Mouse (Mus musculus): ENCODE data around the gene Fyb. TPM values are rescaled to one million over a fixed set of nuclear protein-coding genes. Genes with fewer than 3 reads are reported as not detected.

Fyb gene
- polyA plus RNA-seq, 1 experiment from 2014 or later, result 7.9 TPM

DNA sequence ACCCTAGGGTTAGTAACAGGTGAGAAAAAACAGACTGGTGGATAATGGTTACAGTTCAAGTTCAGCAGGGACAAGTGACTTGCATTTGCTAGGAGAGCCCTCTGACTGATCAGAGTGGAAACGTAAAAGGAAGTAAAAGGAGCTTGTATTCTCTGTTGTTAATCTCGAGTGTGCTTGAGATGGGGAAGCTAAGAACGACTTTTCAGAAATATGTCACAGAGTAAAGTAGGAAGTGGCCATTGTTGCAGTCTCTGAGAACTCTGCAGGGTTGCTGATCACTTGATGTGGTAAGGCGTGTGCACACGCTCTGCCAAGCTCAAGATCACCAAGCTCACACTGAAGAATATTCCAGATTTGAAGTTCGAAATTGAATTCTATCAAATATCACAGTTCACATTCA is 78.7 kb downstream of the Fyb start:
- no peaks in the 10 kb centered on the region for H3K27me3 ChIP-seq (ENCODE audit: control insufficient read depth, insufficient read depth, low read depth, low read length)
- H3K4me2 ChIP-seq (ENCODE audit: low read depth, low read length), result no peak overlapping the region
- 44% methylated on average over 6 of the region's 6 CpGs for WGBS
- no peaks in the 10 kb centered on the region for H3K9me3 ChIP-seq (ENCODE audit: control insufficient read depth, low read length)
- H3K36me3 ChIP-seq (ENCODE audit: control insufficient read depth, insufficient read depth, low read length), result no peaks in the 10 kb centered on the region
- H3K27ac ChIP-seq (ENCODE audit: low read length), result no peak overlapping the region
- no peak overlapping the region for H3K4me3 ChIP-seq (ENCODE audit: low read length)
- no peaks in the 10 kb centered on the region for H3K4me1 ChIP-seq (replicated peaks; ENCODE audit: control insufficient read depth, insufficient read depth, low read length)
- ATAC-seq (ENCODE audit: low read depth), result peak; percentile 54; the same call in 1 of the 2 replicates
- no peak overlapping the region for H3K9ac ChIP-seq (ENCODE audit: low read length)

DNA sequence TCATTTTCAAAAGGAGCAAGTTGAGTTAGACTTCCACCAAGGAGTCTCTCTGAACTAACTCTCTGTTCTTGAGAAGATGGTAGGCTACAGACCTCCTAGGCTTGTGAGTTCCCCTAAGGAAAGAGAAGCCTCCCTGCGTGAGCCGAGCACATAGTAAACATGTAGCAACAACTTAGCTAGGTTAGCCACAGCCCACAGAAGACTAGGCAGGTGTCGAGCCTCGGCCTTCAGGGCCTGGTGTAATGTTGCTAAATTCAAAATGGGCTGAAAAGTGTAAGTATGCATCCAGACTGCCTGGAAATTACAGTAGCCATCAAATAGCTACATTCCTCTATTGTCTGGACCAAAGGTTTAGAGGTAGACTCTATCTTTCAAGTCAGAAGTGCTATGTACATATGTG is 79.3 kb downstream of the Fyb start:
- no peaks in the 10 kb centered on the region for H3K9me3 ChIP-seq (ENCODE audit: control insufficient read depth, low read length)
- no peaks in the 10 kb centered on the region for H3K36me3 ChIP-seq (ENCODE audit: control insufficient read depth, insufficient read depth, low read length)
- no peak overlapping the region for H3K27ac ChIP-seq (ENCODE audit: low read length)
- H3K4me1 ChIP-seq (replicated peaks; ENCODE audit: control insufficient read depth, insufficient read depth, low read length), result no peaks in the 10 kb centered on the region
- H3K9ac ChIP-seq (ENCODE audit: low read length), result no peak overlapping the region
- H3K4me2 ChIP-seq (ENCODE audit: low read depth, low read length), result no peak overlapping the region
- H3K27me3 ChIP-seq (ENCODE audit: control insufficient read depth, insufficient read depth, low read depth, low read length), result no peaks in the 10 kb centered on the region
- no peak for ATAC-seq (ENCODE audit: low read depth)
- 72% methylated on average over 4 of the region's 4 CpGs for WGBS
- no peak overlapping the region for H3K4me3 ChIP-seq (ENCODE audit: low read length)

DNA sequence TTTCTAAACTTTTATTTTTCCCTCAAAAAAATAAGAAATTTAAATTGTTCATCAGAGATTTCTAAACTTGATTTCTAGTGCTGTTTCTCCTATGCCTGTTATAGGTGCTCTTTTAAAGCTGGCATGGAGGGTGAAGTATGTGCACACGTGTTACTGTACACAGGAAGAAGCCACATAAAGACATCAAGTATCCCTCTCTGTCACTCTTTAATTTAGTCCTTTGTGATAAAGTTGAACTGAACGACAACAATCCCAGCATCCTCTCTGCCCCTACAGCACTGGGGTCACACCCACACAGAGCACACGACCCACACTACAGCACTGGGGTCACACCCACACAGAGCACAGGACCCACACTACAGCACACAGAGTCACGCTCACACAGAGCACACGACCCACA is 88.0 kb downstream of the Fyb start:
- H3K9ac ChIP-seq (ENCODE audit: low read length), result no peak overlapping the region
- H3K27ac ChIP-seq (ENCODE audit: low read length), result no peak overlapping the region
- H3K27me3 ChIP-seq (ENCODE audit: control insufficient read depth, insufficient read depth, low read depth, low read length), result no peaks in the 10 kb centered on the region
- WGBS, result 68% methylated on average over 5 of the region's 5 CpGs
- no peaks in the 10 kb centered on the region for H3K4me1 ChIP-seq (replicated peaks; ENCODE audit: control insufficient read depth, insufficient read depth, low read length)
- H3K4me2 ChIP-seq (ENCODE audit: low read depth, low read length), result no peak overlapping the region
- no peaks in the 10 kb centered on the region for H3K36me3 ChIP-seq (ENCODE audit: control insufficient read depth, insufficient read depth, low read length)
- H3K4me3 ChIP-seq (ENCODE audit: low read length), result no peak overlapping the region
- no peaks in the 10 kb centered on the region for H3K9me3 ChIP-seq (ENCODE audit: control insufficient read depth, low read length)
- ATAC-seq (ENCODE audit: low read depth), result no peak

DNA sequence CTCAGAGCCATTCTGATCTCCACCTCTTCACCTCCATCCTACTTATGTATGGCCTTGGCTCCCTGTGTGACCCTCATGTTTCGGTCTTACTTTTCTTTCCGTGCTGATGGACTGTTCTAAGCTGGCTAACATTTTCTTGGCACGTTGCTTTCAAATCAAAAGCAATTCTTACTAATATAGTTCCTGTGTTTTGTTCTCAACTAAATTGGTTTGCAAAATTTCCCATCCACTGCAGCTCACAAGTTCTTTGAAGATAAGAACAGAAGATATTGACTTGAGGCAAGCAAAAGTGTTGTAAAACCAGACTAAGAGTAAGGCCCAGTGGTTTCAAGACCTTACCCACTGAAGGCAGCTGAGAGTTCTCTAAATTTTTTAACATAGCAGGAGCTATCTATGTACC is 90.2 kb downstream of the Fyb start:
- no peaks in the 10 kb centered on the region for H3K36me3 ChIP-seq (ENCODE audit: control insufficient read depth, insufficient read depth, low read length)
- H3K27me3 ChIP-seq (ENCODE audit: control insufficient read depth, insufficient read depth, low read depth, low read length), result no peaks in the 10 kb centered on the region
- H3K4me2 ChIP-seq (ENCODE audit: low read depth, low read length), result no peak overlapping the region
- WGBS, result 62% methylated on average over 3 of the region's 3 CpGs
- no peak overlapping the region for H3K4me3 ChIP-seq (ENCODE audit: low read length)
- ATAC-seq (ENCODE audit: low read depth), result no peak
- H3K4me1 ChIP-seq (replicated peaks; ENCODE audit: control insufficient read depth, insufficient read depth, low read length), result no peaks in the 10 kb centered on the region
- H3K9me3 ChIP-seq (ENCODE audit: control insufficient read depth, low read length), result no peaks in the 10 kb centered on the region
- H3K9ac ChIP-seq (ENCODE audit: low read length), result no peak overlapping the region
- H3K27ac ChIP-seq (ENCODE audit: low read length), result no peak overlapping the region

- Histone ChIP-seq H3K4me3 (ENCODE audit: low read length) (no peak overlapping the region), H3K4me2 (ENCODE audit: low read depth, low read length) (no peak overlapping the region), H3K4me1 (replicated peaks; ENCODE audit: control insufficient read depth, insufficient read depth, low read length) (no peaks in the 10 kb centered on the region), H3K36me3 (ENCODE audit: control insufficient read depth, insufficient read depth, low read length) (no peaks in the 10 kb centered on the region), H3K27me3 (ENCODE audit: control insufficient read depth, insufficient read depth, low read depth, low read length) (no peaks in the 10 kb centered on the region), H3K9ac (ENCODE audit: low read length) (no peak overlapping the region), H3K9me3 (ENCODE audit: control insufficient read depth, low read length) (no peaks in the 10 kb centered on the region), H3K27ac (ENCODE audit: low read length) (no peak overlapping the region)
- 35% methylated on average over 5 of the region's 5 CpGs for WGBS
- peak; percentile 45; the same call in 1 of the 2 replicates for ATAC-seq (ENCODE audit: low read depth)
These were observed 93.9 kb downstream of the Fyb start for GRCm38 (mm10) chr15:6616382-6617149.

DNA sequence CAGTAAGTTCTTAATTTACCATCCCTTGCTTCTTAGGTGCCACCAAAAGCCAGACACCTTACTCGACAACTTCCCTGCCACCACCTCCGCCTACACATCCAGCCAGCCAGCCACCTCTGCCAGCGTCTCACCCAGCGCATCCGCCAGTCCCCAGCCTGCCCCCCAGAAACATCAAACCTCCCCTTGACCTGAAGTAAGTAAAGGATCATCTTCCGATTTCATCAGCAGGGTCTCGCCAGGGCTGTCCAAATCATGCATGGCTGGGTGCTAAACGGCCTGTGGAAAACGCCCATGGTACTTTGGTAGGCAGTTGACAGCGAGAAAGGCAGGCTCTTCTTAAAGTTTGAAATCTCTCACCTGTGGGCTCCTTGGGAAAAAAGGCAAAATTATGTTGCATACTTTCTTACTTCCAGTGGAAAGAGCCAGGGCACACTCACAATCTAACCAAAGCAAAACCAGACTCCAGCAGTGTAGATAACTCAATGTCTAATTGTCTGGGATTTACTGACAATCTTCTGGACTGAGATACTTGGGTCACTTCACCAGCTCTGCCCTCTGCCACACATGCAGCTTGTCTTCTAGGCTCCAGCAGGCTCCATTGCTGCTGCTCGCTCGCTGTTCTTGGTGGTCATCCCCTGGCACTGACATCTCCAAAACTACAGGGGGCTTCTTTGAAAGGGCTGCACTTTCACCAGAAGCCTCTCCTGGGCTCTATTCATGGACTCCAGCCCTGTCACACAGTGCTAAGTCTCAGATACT is 97.1 kb downstream of the Fyb start:
- H3K27me3 ChIP-seq (ENCODE audit: control insufficient read depth, insufficient read depth, low read depth, low read length), result no peaks in the 10 kb centered on the region
- ATAC-seq (ENCODE audit: low read depth), result no peak

DNA sequence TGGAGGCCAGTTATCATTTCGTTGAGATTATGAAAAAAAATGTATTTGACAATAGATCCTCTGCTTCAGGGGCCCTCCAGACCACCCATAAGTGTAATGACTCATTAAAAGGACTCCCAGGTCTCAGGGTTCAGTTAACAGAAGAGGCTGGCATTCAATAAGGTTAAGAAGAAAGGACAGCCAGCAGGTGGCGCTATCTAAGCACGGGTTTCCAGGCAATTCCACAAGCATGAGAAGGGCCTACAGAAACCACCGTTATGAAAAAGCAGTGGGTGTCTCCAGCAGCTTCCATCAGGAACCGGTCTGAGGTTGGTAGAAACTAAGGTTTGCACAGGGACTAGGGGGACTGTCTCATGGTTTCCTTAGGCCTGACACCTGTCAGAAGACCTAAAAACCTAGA is 99.9 kb downstream of the Fyb start:
- Histone ChIP-seq H3K4me1 (replicated peaks; ENCODE audit: control insufficient read depth, insufficient read depth, low read length) (peaks cover 10% of the 10 kb centered on the region), H3K4me3 (ENCODE audit: low read length) (no peak overlapping the region)
- peak; percentile 53 for ATAC-seq (ENCODE audit: low read depth)

More for the DNA sequence above, 97.1 kb downstream of the Fyb start:
- Histone ChIP-seq H3K36me3 (ENCODE audit: control insufficient read depth, insufficient read depth, low read length) (no peaks in the 10 kb centered on the region), H3K9ac (ENCODE audit: low read length) (no peak overlapping the region), H3K27ac (ENCODE audit: low read length) (no peak overlapping the region), H3K4me1 (replicated peaks; ENCODE audit: control insufficient read depth, insufficient read depth, low read length) (peaks cover 2% of the 10 kb centered on the region; the same call in 1 of the 2 replicates), H3K9me3 (ENCODE audit: control insufficient read depth, low read length) (no peaks in the 10 kb centered on the region), H3K4me2 (ENCODE audit: low read depth, low read length) (no peak overlapping the region), H3K4me3 (ENCODE audit: low read length) (no peak overlapping the region)
- 84% methylated on average over 12 of the region's 12 CpGs for WGBS

DNA sequence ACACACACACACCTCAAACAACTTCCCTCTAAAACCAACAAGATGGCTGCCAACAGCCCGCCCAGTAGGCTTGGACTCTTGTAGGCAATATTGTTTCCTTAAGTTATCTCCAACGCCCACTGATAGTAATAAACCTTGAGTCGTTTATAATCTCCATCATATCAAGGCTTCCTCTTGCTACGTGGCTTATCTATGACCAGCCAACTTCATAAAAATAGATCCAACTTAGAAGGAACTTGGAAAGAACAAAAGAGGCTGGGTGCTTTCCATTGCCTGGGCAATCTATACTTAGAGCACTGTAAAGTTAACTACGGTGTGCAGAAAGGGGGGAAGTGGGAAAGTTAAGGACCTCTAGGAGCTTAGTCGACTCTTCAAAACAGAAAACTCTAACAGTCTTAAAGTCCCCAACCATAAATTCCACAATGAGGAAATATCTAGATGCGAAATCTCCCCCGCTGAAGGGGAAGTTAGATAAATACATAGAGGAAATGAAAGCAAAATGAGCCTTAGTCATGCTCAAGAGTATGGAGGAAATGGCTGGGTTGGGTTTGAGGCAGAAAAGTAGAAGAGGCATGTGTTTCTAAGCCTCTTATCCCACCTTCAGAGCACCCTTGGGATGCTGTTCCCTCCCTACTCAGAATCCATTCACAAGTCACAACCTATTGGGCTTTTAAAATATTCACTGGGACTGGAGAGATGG is 101.0 kb downstream of the Fyb start:
- no peaks in the 10 kb centered on the region for H3K36me3 ChIP-seq (ENCODE audit: control insufficient read depth, insufficient read depth, low read length)
- H3K4me1 ChIP-seq (replicated peaks; ENCODE audit: control insufficient read depth, insufficient read depth, low read length), result peaks cover 10% of the 10 kb centered on the region
- 73% methylated on average over 8 of the region's 8 CpGs for WGBS
- H3K4me3 ChIP-seq (ENCODE audit: low read length), result no peak overlapping the region
- ATAC-seq (ENCODE audit: low read depth), result no peak
- H3K27ac ChIP-seq (ENCODE audit: low read length), result no peak overlapping the region
- H3K4me2 ChIP-seq (ENCODE audit: low read depth, low read length), result no peak overlapping the region
- no peaks in the 10 kb centered on the region for H3K9me3 ChIP-seq (ENCODE audit: control insufficient read depth, low read length)
- no peak overlapping the region for H3K9ac ChIP-seq (ENCODE audit: low read length)
- H3K27me3 ChIP-seq (ENCODE audit: control insufficient read depth, insufficient read depth, low read depth, low read length), result no peaks in the 10 kb centered on the region

More for the DNA sequence above, 99.9 kb downstream of the Fyb start:
- H3K4me2 ChIP-seq (ENCODE audit: low read depth, low read length), result no peak overlapping the region
- no peak overlapping the region for H3K9ac ChIP-seq (ENCODE audit: low read length)
- H3K36me3 ChIP-seq (ENCODE audit: control insufficient read depth, insufficient read depth, low read length), result no peaks in the 10 kb centered on the region
- no peak overlapping the region for H3K27ac ChIP-seq (ENCODE audit: low read length)
- H3K9me3 ChIP-seq (ENCODE audit: control insufficient read depth, low read length), result no peaks in the 10 kb centered on the region
- WGBS, result 5% methylated on average over 5 of the region's 5 CpGs
- no peaks in the 10 kb centered on the region for H3K27me3 ChIP-seq (ENCODE audit: control insufficient read depth, insufficient read depth, low read depth, low read length)
